ENCODE assay signal across 30 mouse cellular contexts in the genomic region with DNA sequence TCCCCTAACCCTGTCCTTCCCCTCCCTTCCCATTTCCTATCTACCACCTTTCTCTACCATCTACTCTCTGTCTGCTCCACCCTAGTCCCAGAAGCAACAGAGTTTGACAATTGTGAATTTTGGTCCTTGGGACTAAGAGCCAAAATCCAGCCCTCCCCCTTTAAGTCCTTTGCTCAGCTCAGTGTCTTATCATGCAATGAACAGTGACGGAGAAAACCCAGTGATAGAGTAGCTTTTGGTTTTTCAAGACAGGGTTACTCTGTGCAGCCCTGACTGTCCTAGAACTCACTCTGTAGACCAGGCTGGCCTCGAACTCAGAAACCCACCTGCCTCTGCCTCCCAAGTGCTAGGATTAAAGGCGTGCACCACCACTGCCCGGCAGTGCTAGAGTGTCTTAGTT. TPM values are rescaled to one million over a fixed set of nuclear protein-coding genes. Genes with fewer than 3 reads are reported as not detected.
DNase-seq lines count a peak whose midpoint lies in the region; ATAC-seq lines count a peak whose summit lies in the region.
"Had no signal": no experiment of that assay in that cellular context is flagged by ENCODE, and none has a peak within 500 bp of the region (broad histone marks: within the 10 kb centered on the region; RNA-seq: fewer than 3 reads in every experiment).

No protein-coding gene starts in this region.

- no peaks in the 10 kb centered on the region for H3K27me3 ChIP-seq in liver, embryonic 12.5 days (replicated peaks)
- H3K27me3 ChIP-seq in liver, embryonic 13.5 days, result no peaks in the 10 kb centered on the region
- no peaks in the 10 kb centered on the region for H3K27me3 ChIP-seq in liver, embryonic 16.5 days (ENCODE audit: control insufficient read depth, insufficient read depth, low read depth, low read length)
- H3K27me3 ChIP-seq: CH12.LX; embryonic facial prominence, embryonic 13.5 days; forebrain, embryonic 12.5 days; forebrain, embryonic 15.5 days; heart, embryonic 12.5 days; heart, embryonic 15.5 days had no signal

- peak overlapping the region; percentile 42; the same call in 1 of the 2 replicates for H3K27ac ChIP-seq in liver, embryonic 12.5 days
- peak overlapping the region; percentile 30; the same call in 1 of the 2 replicates for H3K27ac ChIP-seq in liver, embryonic 13.5 days
- no peak overlapping the region for H3K27ac ChIP-seq in liver, embryonic 16.5 days (ENCODE audit: low read length)
- H3K27ac ChIP-seq: embryonic facial prominence, embryonic 10.5 days; embryonic facial prominence, embryonic 13.5 days; forebrain, embryonic 12.5 days; forebrain, embryonic 15.5 days; heart, embryonic 15.5 days; hindbrain, embryonic 14.5 days; hindbrain, postnatal 0 days had no signal

- H3K4me1 ChIP-seq in liver, embryonic 12.5 days, result peaks cover 47% of the 10 kb centered on the region
- peaks cover 46% of the 10 kb centered on the region for H3K4me1 ChIP-seq in liver, embryonic 13.5 days (replicated peaks)
- H3K4me1 ChIP-seq in liver, embryonic 16.5 days (ENCODE audit: control insufficient read depth, low read depth, low read length), result peaks cover 19% of the 10 kb centered on the region
- H3K4me1 ChIP-seq: forebrain, embryonic 12.5 days; forebrain, embryonic 15.5 days had no signal

- no peak overlapping the region for H3K9ac ChIP-seq in liver, embryonic 12.5 days
- no peak overlapping the region for H3K9ac ChIP-seq in liver, embryonic 13.5 days
- H3K9ac ChIP-seq in liver, embryonic 16.5 days (ENCODE audit: low read depth, low read length), result no peak overlapping the region
- H3K9ac ChIP-seq: embryonic facial prominence, embryonic 13.5 days; forebrain, embryonic 12.5 days; forebrain, embryonic 15.5 days; heart, embryonic 12.5 days; heart, embryonic 15.5 days; hindbrain, embryonic 14.5 days had no signal

- DNase-seq in liver, result no peak
- no peak for DNase-seq in liver, embryonic 13.5 days
- no peak for DNase-seq in heart, postnatal 4 days
- no peak for DNase-seq in adrenal gland, adult 18-20 months (ENCODE audit: low spot score in 2 of 2)
- no peak for DNase-seq in embryo, embryonic 10.5 days (ENCODE audit: low spot score)
- DNase-seq: adrenal gland, postnatal 10 days; adrenal gland, postnatal 36 days; B cell, adult 2 months; cerebellum, adult 18-20 months; cerebellum, adult 9-10 months; cerebellum, postnatal 14 days; embryo, embryonic 11 days; gastrocnemius, postnatal 25 days; heart, adult 18-20 months; heart, postnatal 10 days; heart, postnatal 36 days had no signal

- peak; percentile 77 for ATAC-seq in liver, embryonic 12.5 days
- peak; percentile 86 for ATAC-seq in liver, embryonic 13.5 days (ENCODE audit: low read depth)
- peak; percentile 55; the same call in 1 of the 2 replicates for ATAC-seq in liver, embryonic 16.5 days (ENCODE audit: low read depth)
- ATAC-seq: activated CD4-positive, CD25-positive, alpha-beta regulatory T cell, adult 4 months; forebrain, embryonic 15.5 days; hindbrain, postnatal 0 days had no signal

- H3K4me3 ChIP-seq in liver, embryonic 12.5 days, result no peak overlapping the region
- no peak overlapping the region for H3K4me3 ChIP-seq in liver, embryonic 13.5 days (replicated peaks)
- no peak overlapping the region for H3K4me3 ChIP-seq in liver, embryonic 16.5 days (ENCODE audit: low read depth, low read length)
- H3K4me3 ChIP-seq: embryonic facial prominence, embryonic 10.5 days; embryonic facial prominence, embryonic 13.5 days; erythroblast, embryonic 14.5 days; forebrain, embryonic 12.5 days; forebrain, embryonic 15.5 days; heart, embryonic 12.5 days; heart, embryonic 15.5 days had no signal

- WGBS in liver, embryonic 12.5 days (ENCODE audit: insufficient replicate concordance), result 59% methylated on average over 4 of the region's 4 CpGs
- WGBS in liver, embryonic 13.5 days (ENCODE audit: insufficient replicate concordance), result 50% methylated on average over 4 of the region's 4 CpGs
- 54% methylated on average over 4 of the region's 4 CpGs for WGBS in liver, embryonic 16.5 days (ENCODE audit: insufficient replicate concordance)

- H3K9me3 ChIP-seq in liver, embryonic 12.5 days (replicated peaks), result no peaks in the 10 kb centered on the region
- H3K9me3 ChIP-seq in liver, embryonic 13.5 days (replicated peaks), result 0 out of 2 replicates have a peak, but pooled peaks cover 3% of the 10 kb centered on the region
- H3K9me3 ChIP-seq in liver, embryonic 16.5 days (replicated peaks; ENCODE audit: control insufficient read depth, low read length), result no peaks in the 10 kb centered on the region
- H3K9me3 ChIP-seq: embryonic facial prominence, embryonic 10.5 days; embryonic facial prominence, embryonic 13.5 days; forebrain, embryonic 12.5 days; forebrain, embryonic 15.5 days; heart, embryonic 12.5 days; heart, embryonic 15.5 days had no signal

- H3K4me2 ChIP-seq in liver, embryonic 12.5 days, result no peak overlapping the region
- no peak overlapping the region for H3K4me2 ChIP-seq in liver, embryonic 13.5 days
- H3K4me2 ChIP-seq in liver, embryonic 16.5 days (ENCODE audit: low read depth, low read length), result no peak overlapping the region
- H3K4me2 ChIP-seq: embryonic facial prominence, embryonic 13.5 days; forebrain, embryonic 12.5 days; forebrain, embryonic 15.5 days; heart, embryonic 12.5 days; heart, embryonic 15.5 days; hindbrain, embryonic 14.5 days had no signal

- no peaks in the 10 kb centered on the region for H3K36me3 ChIP-seq in liver, embryonic 12.5 days
- no peaks in the 10 kb centered on the region for H3K36me3 ChIP-seq in liver, embryonic 13.5 days
- no peaks in the 10 kb centered on the region for H3K36me3 ChIP-seq in liver, embryonic 16.5 days (ENCODE audit: control insufficient read depth, insufficient read depth)
- H3K36me3 ChIP-seq: embryonic facial prominence, embryonic 10.5 days; embryonic facial prominence, embryonic 13.5 days; forebrain, embryonic 12.5 days; forebrain, embryonic 15.5 days; G1E; heart, embryonic 12.5 days; heart, embryonic 15.5 days had no signal

RNA-seq across cellular contexts. Expression of a gene that starts 11.5 kb away (rescaled TPM):
- polyA plus RNA-seq in liver, embryonic 12.5 days (2016; fragmentation: Nextera tagmentation; extraction: Ambion mirVana), result 37.6 and 40.7 TPM in 2 replicates
- polyA plus RNA-seq in liver, embryonic 13.5 days (2015; fragmentation: Nextera tagmentation; extraction: Ambion mirVana), result 25.0 and 33.6 TPM in 2 replicates
- polyA plus RNA-seq in liver, embryonic 16.5 days (2015; fragmentation: Nextera tagmentation; extraction: Ambion mirVana), result 25.6 and 27.5 TPM in 2 replicates
- 10 to 100 TPM in 1 of 2 experiments, 1 to 10 TPM in 1; 9.5 to 10.2 TPM for total RNA-seq in heart, postnatal 4 days (2021)
- 1 to 10 TPM; 4.2 to 4.8 TPM for total RNA-seq in adrenal gland, adult 18-20 months (2021)

RNA-seq across cellular contexts. Expression of a gene that starts 16.4 kb away (rescaled TPM):
- polyA plus RNA-seq in liver, embryonic 12.5 days (2016; fragmentation: Nextera tagmentation; extraction: Ambion mirVana), result 16.5 and 17.2 TPM in 2 replicates
- polyA plus RNA-seq in liver, embryonic 13.5 days (2015; fragmentation: Nextera tagmentation; extraction: Ambion mirVana), result 13.7 and 14.5 TPM in 2 replicates
- polyA plus RNA-seq in liver, embryonic 16.5 days (2015; fragmentation: Nextera tagmentation; extraction: Ambion mirVana), result 8.3 and 8.5 TPM in 2 replicates
- 1 to 10 TPM; 2.1 to 2.3 TPM for total RNA-seq in heart, postnatal 4 days (2021)
- total RNA-seq in adrenal gland, adult 18-20 months (2021), result 1 to 10 TPM; 4.1 to 4.9 TPM

RNA-seq across cellular contexts. Expression of a gene that starts 34.6 kb away (rescaled TPM):
- 12.0 and 14.0 TPM in 2 replicates for polyA plus RNA-seq in liver, embryonic 12.5 days (2016; fragmentation: Nextera tagmentation; extraction: Ambion mirVana)
- polyA plus RNA-seq in liver, embryonic 13.5 days (2015; fragmentation: Nextera tagmentation; extraction: Ambion mirVana), result 4.6 and 6.0 TPM in 2 replicates
- 2.5 and 2.7 TPM in 2 replicates for polyA plus RNA-seq in liver, embryonic 16.5 days (2015; fragmentation: Nextera tagmentation; extraction: Ambion mirVana)
- 1 to 10 TPM; 3.6 to 3.9 TPM for total RNA-seq in heart, postnatal 4 days (2021)
- 1 to 10 TPM; 1.4 to 3.4 TPM for total RNA-seq in adrenal gland, adult 18-20 months (2021)
